Mouse (Mus musculus) E14TG2a.4 (cell line): ENCODE measurements at regions not wholly inside any gene's neighbourhood (a gene's known extent, or its start where the extent isn't known, plus 50 kb on each side); places are given as distances from the start of the nearest gene placed in this dataset.

Experiments
- CTCF ChIP-seq: conservative IDR thresholded peaks from 2 replicates; pipeline ENCODE4 v1.5.1; 2014; ENCODE audit warnings: low read length
- NANOG ChIP-seq: IDR thresholded peaks from 2 replicates; pipeline ENCODE4 v1.6.1; 2014; ENCODE audit warnings: borderline replicate concordance, low read length, mixed read lengths
- POU5F1 ChIP-seq: IDR thresholded peaks from 2 replicates; pipeline ENCODE4 v1.6.1; 2014; ENCODE audit warnings: low read length, borderline replicate concordance

- no peak for TF ChIP-seq CTCF
- TF ChIP-seq POU5F1, result no peak
- TF ChIP-seq NANOG, result no peak
Measured at GRCm38 (mm10) chr2:51830965-51831720, 103.8 kb downstream of the Rbm43 start.
